Mouse (Mus musculus) frontal cortex, adult 2 months (tissue): Measurements from ENCODE around the gene Slc17a7. TPM values are rescaled to one million over a fixed set of nuclear protein-coding genes. Genes with fewer than 3 reads are reported as not detected.

Source experiments
- DNase-seq, 2 experiments: peaks; one replicate each; pipeline ENCODE4 v3.0.0; 2022; ENCODE audit warnings: low spot score in 1 of 2; ENCODE audit errors: extremely low spot score in 1 of 2
- polyA plus RNA-seq: library from polyadenylated mRNA; depleted of rRNA; stranded (reverse); fragments of >200 nt; gene quantifications from 2 replicates; pipeline ENCODE4 v1.2.3, GENCODE M21; 2012

Gene Slc17a7
- polyA plus RNA-seq, 1 experiment: 911 TPM

GRCm38 (mm10) chr7:45153586-45153985, 10.2 kb upstream of the Slc17a7 start:
- DNase-seq: no peak

- peak; percentile 90 to 96 for DNase-seq
Observed at GRCm38 (mm10) chr7:45154096-45154992, 9.4 kb upstream of the Slc17a7 start, which contains the start of the genes Pih1d1 and Aldh16a1. Gene Pih1d1, plus strand, starts transcription at chr7:45154303. Gene Aldh16a1, minus strand, starts transcription at chr7:45154584.

GRCm38 (mm10) chr7:45154993-45155514, 8.7 kb upstream of the Slc17a7 start:
- DNase-seq: no peak

GRCm38 (mm10) chr7:45155590-45155989, 8.2 kb upstream of the Slc17a7 start:
- DNase-seq: no peak

GRCm38 (mm10) chr7:45156206-45156605, 7.5 kb upstream of the Slc17a7 start:
- DNase-seq: no peak

GRCm38 (mm10) chr7:45157459-45157858, 6.3 kb upstream of the Slc17a7 start:
- DNase-seq: peak in 1 of 2 experiments; percentile 74

GRCm38 (mm10) chr7:45158991-45159390, 4.8 kb upstream of the Slc17a7 start:
- no peak for DNase-seq

GRCm38 (mm10) chr7:45160316-45160800, 3.4 kb upstream of the Slc17a7 start:
- DNase-seq: no peak

GRCm38 (mm10) chr7:45160866-45161265, 2.9 kb upstream of the Slc17a7 start:
- no peak for DNase-seq

GRCm38 (mm10) chr7:45161612-45162473, 1.9 kb upstream of the Slc17a7 start:
- DNase-seq: peak; percentile 93 to 95

- peak in 1 of 2 experiments; percentile 41 for DNase-seq
Observed at GRCm38 (mm10) chr7:45162551-45162950, 1.2 kb upstream of the Slc17a7 start.

- no peak for DNase-seq
Observed at GRCm38 (mm10) chr7:45162996-45163615, 643 bp upstream of the Slc17a7 start.

GRCm38 (mm10) chr7:45164833-45165232, 1.1 kb downstream of the Slc17a7 start:
- no peak for DNase-seq

GRCm38 (mm10) chr7:45165701-45166100, 2.0 kb downstream of the Slc17a7 start:
- DNase-seq: no peak

GRCm38 (mm10) chr7:45166950-45167401, 3.2 kb downstream of the Slc17a7 start:
- DNase-seq: peak in 1 of 2 experiments; percentile 60

- peak in 1 of 2 experiments; percentile 73 for DNase-seq
Observed at GRCm38 (mm10) chr7:45167761-45168445, 4.2 kb downstream of the Slc17a7 start.

GRCm38 (mm10) chr7:45168656-45169055, 4.9 kb downstream of the Slc17a7 start:
- DNase-seq: no peak

- DNase-seq: peak in 1 of 2 experiments; percentile 74
Observed at GRCm38 (mm10) chr7:45169495-45169894, 5.7 kb downstream of the Slc17a7 start.

- DNase-seq: no peak
Observed at GRCm38 (mm10) chr7:45172974-45173373, 9.2 kb downstream of the Slc17a7 start.
